Mouse (Mus musculus) megakaryocyte, embryonic 14.5 days (primary cell): ENCODE data around the gene Tmem198. TPM values are rescaled to one million over a fixed set of nuclear protein-coding genes. Genes with fewer than 3 reads are reported as not detected.
A peak's percentile ranks its signal among the peaks of the same experiment; 100 is the strongest.

Experiments used
- H3K27me3 ChIP-seq: replicated peaks from 2 replicates; pipeline ENCODE3; 2012; ENCODE audit warnings: inconsistent platforms
- H3K36me3 ChIP-seq: replicated peaks from 2 replicates; pipeline ENCODE3; 2012; ENCODE audit warnings: low read length, inconsistent platforms, mixed read lengths
- H3K4me1 ChIP-seq: 2 replicates; pipeline ENCODE4 v1.6.1; 2012; ENCODE audit warnings: inconsistent platforms
- H3K4me3 ChIP-seq: replicated peaks from 2 replicates; pipeline ENCODE3; 2012; ENCODE audit warnings: moderate library complexity, mild to moderate bottlenecking, inconsistent platforms
- H3K9me3 ChIP-seq: 2 replicates; pipeline ENCODE4 v1.6.1; 2012; ENCODE audit warnings: inconsistent platforms
- FLI1 ChIP-seq: IDR thresholded peaks from 2 replicates; pipeline ENCODE4 v1.6.1; 2012; ENCODE audit warnings: low read length, inconsistent platforms, mixed read lengths
- GATA1 ChIP-seq: IDR thresholded peaks from 3 replicates; pipeline ENCODE4 v1.6.1; 2012; ENCODE audit warnings: mixed read lengths, low read length, inconsistent platforms, borderline replicate concordance
- polyA plus RNA-seq: library from polyadenylated mRNA; stranded (reverse); fragments of >175 nt; gene quantifications from 2 replicates; pipeline ENCODE4 v1.2.3, GENCODE M21; 2012; ENCODE audit warnings: low replicate concordance; ENCODE audit not compliant: insufficient read depth

The Tmem198 gene
- polyA plus RNA-seq, 1 experiment: 1.7 TPM

DNA sequence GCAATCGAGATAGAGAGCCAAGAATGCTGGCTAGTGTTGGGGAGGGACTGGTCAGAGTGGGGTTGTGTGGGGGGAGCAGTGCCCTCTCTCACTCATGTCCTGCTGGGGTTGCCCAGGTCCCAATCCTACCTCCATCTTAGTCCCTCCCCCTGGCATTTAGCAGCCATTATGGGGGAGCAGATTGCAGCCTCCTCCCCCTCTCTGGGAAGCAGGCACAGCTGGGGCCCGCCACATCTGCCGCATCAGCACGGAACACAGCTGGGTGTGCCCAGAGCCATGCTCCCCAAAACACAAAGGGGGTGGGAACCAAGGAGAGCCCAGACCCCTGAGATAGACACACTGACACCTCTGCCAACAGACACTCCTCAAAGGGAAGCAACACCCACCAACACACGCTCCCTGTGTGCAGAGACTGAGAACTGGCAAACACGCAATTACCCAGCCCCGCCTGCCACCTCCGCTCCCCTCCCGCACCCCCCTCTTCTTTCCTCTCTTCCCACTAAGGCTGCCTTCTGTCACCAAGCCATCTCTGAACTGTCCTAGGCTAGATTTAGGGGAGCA lies 34.1 kb upstream of the Tmem198 start:
- Histone ChIP-seq H3K4me1 (peaks cover 65% of the 10 kb centered on the region), H3K27me3 (peaks cover 53% of the 10 kb centered on the region), H3K9me3 (no peaks in the 10 kb centered on the region), H3K4me3 (peak overlapping the region; percentile 89), H3K36me3 (peaks cover 37% of the 10 kb centered on the region)
- TF ChIP-seq GATA1: no peak
- no peak for TF ChIP-seq FLI1

DNA sequence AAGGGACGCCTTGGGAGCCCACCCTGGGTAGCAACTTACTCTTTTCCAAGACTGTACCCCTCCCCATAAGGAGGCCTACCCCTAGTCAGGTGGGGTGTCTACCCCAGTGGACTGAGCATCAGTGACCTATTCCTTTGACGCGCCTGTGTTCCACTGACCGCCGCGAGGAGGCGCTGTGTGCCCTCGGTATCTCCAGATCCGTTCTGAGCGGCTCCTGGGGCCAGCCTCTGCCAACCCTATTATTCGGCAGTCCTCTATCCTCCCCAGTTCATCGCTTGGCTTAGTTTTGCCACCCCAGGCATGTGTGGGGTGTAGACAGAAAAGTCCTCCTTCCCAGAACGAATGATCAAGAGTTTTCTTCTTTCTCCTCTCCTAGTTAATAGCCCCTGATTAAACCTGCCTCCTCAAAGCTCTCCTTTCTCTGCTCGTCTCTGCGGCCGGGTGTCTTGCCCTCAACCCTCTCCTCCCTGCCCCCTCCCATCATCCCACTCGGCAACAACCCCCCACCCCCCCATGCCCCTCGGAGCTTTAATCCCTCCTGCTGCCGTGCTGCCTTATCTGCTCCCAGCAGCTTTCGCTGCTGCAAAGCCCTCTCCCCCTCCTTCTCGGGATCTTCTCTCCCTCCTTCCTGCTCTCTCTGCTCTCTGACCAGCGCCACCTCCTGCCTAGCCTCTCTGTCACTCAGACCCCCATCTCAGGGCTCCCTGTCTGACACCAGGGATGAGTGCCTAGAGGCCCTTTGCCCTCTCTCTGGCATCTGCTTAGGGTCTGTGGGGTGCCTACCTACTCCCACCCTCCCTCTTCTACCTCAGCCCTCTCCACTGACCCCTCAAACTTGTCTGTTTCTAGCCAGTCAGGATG lies 33.4 kb upstream of the Tmem198 start:
- peaks cover 70% of the 10 kb centered on the region for H3K4me1 ChIP-seq
- H3K9me3 ChIP-seq: no peaks in the 10 kb centered on the region
- H3K27me3 ChIP-seq: peaks cover 60% of the 10 kb centered on the region
- TF ChIP-seq FLI1 (no peak), GATA1 (no peak)
- peaks cover 29% of the 10 kb centered on the region for H3K36me3 ChIP-seq
- H3K4me3 ChIP-seq: peak overlapping the region; percentile 89

GRCm38 (mm10) chr1:75446656-75447055 lies 32.7 kb upstream of the Tmem198 start:
- Histone ChIP-seq H3K27me3 (peaks cover 67% of the 10 kb centered on the region), H3K4me3 (peak overlapping the region; percentile 89), H3K4me1 (peaks cover 75% of the 10 kb centered on the region), H3K9me3 (no peaks in the 10 kb centered on the region), H3K36me3 (peaks cover 22% of the 10 kb centered on the region)
- TF ChIP-seq GATA1 (no peak), FLI1 (no peak)

DNA sequence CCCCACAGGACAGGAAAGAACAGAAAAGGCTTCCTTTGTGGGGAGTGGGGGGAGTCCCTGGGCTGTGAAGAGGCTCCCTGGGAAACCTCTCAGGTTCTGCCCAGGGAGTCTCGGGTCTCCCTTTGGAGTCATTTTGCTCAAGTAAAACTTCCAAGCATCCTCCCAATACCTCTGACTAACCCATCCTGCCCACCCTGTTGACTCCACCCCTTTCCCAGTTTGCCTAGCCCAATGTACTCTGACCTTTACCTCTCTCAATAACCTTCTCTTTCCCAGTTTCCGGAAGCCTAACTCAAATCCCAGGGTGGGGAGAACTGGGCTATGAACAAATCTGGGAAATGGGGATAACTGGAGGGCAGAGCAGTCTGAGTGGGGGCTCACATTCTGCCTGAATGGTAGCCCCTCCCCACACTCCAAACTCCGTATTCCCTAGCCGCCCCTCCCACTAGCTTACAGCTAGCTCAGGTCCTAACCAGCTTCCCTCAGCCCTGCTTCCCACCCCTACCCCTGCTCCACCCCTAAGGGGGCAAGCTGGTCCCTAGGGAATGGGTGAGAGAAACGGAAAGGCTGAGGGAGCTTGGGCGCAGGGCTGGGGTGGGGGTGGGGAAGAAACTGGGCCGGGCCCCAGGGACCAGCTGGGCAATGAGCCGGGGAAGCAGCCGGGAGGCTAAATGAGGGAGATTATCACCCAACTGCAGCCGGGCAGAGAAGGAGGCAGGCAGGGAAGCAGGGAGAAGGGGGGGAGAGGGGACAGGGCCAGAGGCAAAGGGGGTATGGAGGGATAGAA lies 31.9 kb upstream of the Tmem198 start:
- Histone ChIP-seq H3K4me3 (peak overlapping the region; percentile 89), H3K9me3 (no peaks in the 10 kb centered on the region), H3K27me3 (peaks cover 75% of the 10 kb centered on the region), H3K4me1 (peaks cover 82% of the 10 kb centered on the region), H3K36me3 (peaks cover 14% of the 10 kb centered on the region)
- TF ChIP-seq FLI1 (no peak), GATA1 (no peak)

- Histone ChIP-seq H3K36me3 (peaks cover 8% of the 10 kb centered on the region), H3K4me1 (peaks cover 86% of the 10 kb centered on the region), H3K4me3 (peak overlapping the region; percentile 77), H3K27me3 (peaks cover 81% of the 10 kb centered on the region), H3K9me3 (no peaks in the 10 kb centered on the region)
- TF ChIP-seq FLI1 (no peak), GATA1 (no peak)
Observed at GRCm38 (mm10) chr1:75448052-75448431, 31.3 kb upstream of the Tmem198 start.

DNA sequence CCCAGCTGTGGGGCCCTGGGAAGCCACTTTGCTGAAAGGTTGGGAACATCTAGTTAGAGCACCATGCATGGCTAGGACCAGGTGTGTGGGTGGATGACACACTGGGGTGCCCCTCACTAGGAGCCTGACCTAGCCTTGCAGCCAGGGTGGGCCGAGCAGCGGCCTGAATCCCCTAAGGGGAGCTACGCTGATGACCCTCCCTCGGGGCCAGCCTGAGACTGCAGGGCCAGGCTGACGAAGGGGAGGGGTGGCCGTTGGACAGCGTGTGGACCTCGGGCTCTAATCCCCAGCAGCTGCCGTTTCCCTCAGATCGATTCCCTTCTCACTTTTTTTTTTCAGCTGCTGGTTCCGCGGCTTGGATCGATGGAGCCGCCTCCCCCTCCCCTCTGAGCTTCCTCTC lies 30.4 kb upstream of the Tmem198 start:
- TF ChIP-seq GATA1: no peak
- Histone ChIP-seq H3K9me3 (no peaks in the 10 kb centered on the region), H3K4me1 (peaks cover 89% of the 10 kb centered on the region), H3K36me3 (no peaks in the 10 kb centered on the region), H3K4me3 (peak overlapping the region; percentile 69), H3K27me3 (peaks cover 90% of the 10 kb centered on the region)

- H3K36me3 ChIP-seq: no peaks in the 10 kb centered on the region
- no peaks in the 10 kb centered on the region for H3K9me3 ChIP-seq
- H3K4me1 ChIP-seq: peaks cover 87% of the 10 kb centered on the region
- TF ChIP-seq FLI1 (no peak), GATA1 (no peak)
- peak overlapping the region; percentile 87 for H3K4me3 ChIP-seq
- H3K27me3 ChIP-seq: peaks cover 92% of the 10 kb centered on the region
Observed at GRCm38 (mm10) chr1:75449377-75450135, 29.8 kb upstream of the Tmem198 start.

- Histone ChIP-seq H3K36me3 (no peaks in the 10 kb centered on the region), H3K27me3 (peaks cover 93% of the 10 kb centered on the region), H3K9me3 (no peaks in the 10 kb centered on the region), H3K4me1 (peaks cover 78% of the 10 kb centered on the region), H3K4me3 (peak within 1 kb of the TSS; percentile 87)
- TF ChIP-seq FLI1: no peak
- no peak for TF ChIP-seq GATA1
Observed at GRCm38 (mm10) chr1:75450314-75451005, 28.9 kb upstream of the Tmem198 start, which contains the start of gene Asic4. TSS of gene Asic4 (plus strand) at chr1:75450436.

- Histone ChIP-seq H3K9me3 (no peaks in the 10 kb centered on the region), H3K4me3 (no peak overlapping the region), H3K36me3 (no peaks in the 10 kb centered on the region), H3K27me3 (peaks cover 98% of the 10 kb centered on the region), H3K4me1 (peaks cover 75% of the 10 kb centered on the region)
- no peak for TF ChIP-seq GATA1
- no peak for TF ChIP-seq FLI1
Observed at GRCm38 (mm10) chr1:75451900-75452299, 27.4 kb upstream of the Tmem198 start.
